Mouse (Mus musculus) layer of hippocampus, postnatal 36 days (tissue): Measurements from ENCODE around the gene Urb2. TPM values are rescaled to one million over a fixed set of nuclear protein-coding genes. Genes with fewer than 3 reads are reported as not detected.

Experiments
- DNase-seq, 2 experiments: peaks; one replicate each; pipeline ENCODE4 v3.0.0; 2022
- microRNA-seq, 2 experiments: library from miRNA; unstranded; fragments of <30 nt; microRNA quantifications; one replicate each; pipeline ENCODE4 v1.2.0; 2021
- total RNA-seq, 2 experiments: library from RNA; stranded (reverse); gene quantifications; 2 replicates each; pipeline ENCODE4 v1.2.3; 2021

Urb2 gene
- total RNA-seq, 2 experiments from 2014 or later = 11.8 to 12.5 TPM

GRCm38 (mm10) chr8:124077998-124078397, 56.7 kb downstream of the Urb2 start:
- DNase-seq = no peak

GRCm38 (mm10) chr8:124078969-124079368, 57.7 kb downstream of the Urb2 start:
- no peak for DNase-seq

- no peak for DNase-seq
These were observed 59.4 kb downstream of the Urb2 start for GRCm38 (mm10) chr8:124080467-124081326.

- no peak for DNase-seq
These were observed 61.3 kb downstream of the Urb2 start for GRCm38 (mm10) chr8:124082616-124083015.

- no peak for DNase-seq
These were observed 62.3 kb downstream of the Urb2 start for GRCm38 (mm10) chr8:124083611-124084010.

- DNase-seq = no peak
These were observed 64.4 kb downstream of the Urb2 start for GRCm38 (mm10) chr8:124085668-124086067.

GRCm38 (mm10) chr8:124088092-124088613, 66.8 kb downstream of the Urb2 start:
- DNase-seq = no peak

GRCm38 (mm10) chr8:124089016-124089415, 67.7 kb downstream of the Urb2 start:
- DNase-seq = no peak

GRCm38 (mm10) chr8:124090473-124090872, 69.2 kb downstream of the Urb2 start:
- DNase-seq = no peak

Small RNAs within 50 kb of the gene (microRNA-seq; reads per million reads assigned to microRNA genes)
- gene Mir1967 = 0 reads per million in 2 experiments

Other genes with a start within 250 kb of the Urb2 start
- gene Rab4a, start 215.5 kb upstream of the Urb2 start, total RNA-seq = 10 to 100 TPM; 42.3 to 42.8 TPM
- 10 to 100 TPM; 56.1 to 56.4 TPM for gene Ccsap, start 161.3 kb upstream of the Urb2 start, total RNA-seq
- 1 to 10 TPM; 6.4 to 7.6 TPM for gene Acta1, start 126.8 kb upstream of the Urb2 start, total RNA-seq
- 10 to 100 TPM; 21.8 to 22.2 TPM for gene Nup133, start 72.2 kb upstream of the Urb2 start, total RNA-seq
- 10 to 100 TPM; 18.5 to 18.8 TPM for gene Abcb10, start 38.4 kb upstream of the Urb2 start, total RNA-seq
- 10 to 100 TPM; 19.6 to 20.8 TPM for gene Taf5l, start 111 bp upstream of the Urb2 start, total RNA-seq
- gene Galnt2, start 209.9 kb downstream of the Urb2 start, total RNA-seq = 10 to 100 TPM; 32.6 to 45.9 TPM